Mouse (Mus musculus): ENCODE measurements at regions not wholly inside any gene's neighbourhood (a gene's known extent, or its start where the extent isn't known, plus 50 kb on each side); places are given as distances from the start of the nearest gene placed in this dataset.

GRCm38 (mm10) chr11:32956993-32957392 lies 132.6 kb upstream of the Smim23 start:
- 34% methylated on average over 7 of the region's 7 CpGs for WGBS
- H3K4me2 ChIP-seq (ENCODE audit: low read length), result no peak overlapping the region
- H3K9ac ChIP-seq (replicated peaks; ENCODE audit: low read depth, low read length), result no peak overlapping the region
- H3K36me3 ChIP-seq (ENCODE audit: control insufficient read depth, insufficient read depth), result no peaks in the 10 kb centered on the region
- no peaks in the 10 kb centered on the region for H3K27me3 ChIP-seq (replicated peaks; ENCODE audit: control insufficient read depth, insufficient read depth, low read length)
- H3K4me1 ChIP-seq (replicated peaks; ENCODE audit: control insufficient read depth, insufficient read depth, low read length), result no peaks in the 10 kb centered on the region
- no peaks in the 10 kb centered on the region; the same call in 1 of the 2 replicates for H3K9me3 ChIP-seq (ENCODE audit: control insufficient read depth, low read length)
- H3K27ac ChIP-seq (ENCODE audit: low read length), result no peak overlapping the region
- ATAC-seq, result peak; percentile 89
- no peak overlapping the region for H3K4me3 ChIP-seq (replicated peaks; ENCODE audit: low read length)

- H3K9me3 ChIP-seq (ENCODE audit: control insufficient read depth, low read length), result no peaks in the 10 kb centered on the region
- H3K27ac ChIP-seq (ENCODE audit: low read length), result no peak overlapping the region
- no peaks in the 10 kb centered on the region for H3K4me1 ChIP-seq (replicated peaks; ENCODE audit: control insufficient read depth, insufficient read depth, low read length)
- no peak overlapping the region for H3K9ac ChIP-seq (replicated peaks; ENCODE audit: low read depth, low read length)
- H3K4me2 ChIP-seq (ENCODE audit: low read length), result no peak overlapping the region
- no peaks in the 10 kb centered on the region for H3K36me3 ChIP-seq (ENCODE audit: control insufficient read depth, insufficient read depth)
- ATAC-seq, result no peak
- H3K27me3 ChIP-seq (replicated peaks; ENCODE audit: control insufficient read depth, insufficient read depth, low read length), result no peaks in the 10 kb centered on the region
- H3K4me3 ChIP-seq (replicated peaks; ENCODE audit: low read length), result no peak overlapping the region
These were observed 127.9 kb upstream of the Smim23 start for GRCm38 (mm10) chr11:32952271-32952670.

GRCm38 (mm10) chr11:32948132-32948531 lies 123.7 kb upstream of the Smim23 start:
- no peak for ATAC-seq
- no peaks in the 10 kb centered on the region for H3K36me3 ChIP-seq (ENCODE audit: control insufficient read depth, insufficient read depth)
- H3K4me3 ChIP-seq (replicated peaks; ENCODE audit: low read length), result no peak overlapping the region
- H3K4me2 ChIP-seq (ENCODE audit: low read length), result no peak overlapping the region
- 53% methylated on average over 4 of the region's 4 CpGs for WGBS
- no peaks in the 10 kb centered on the region for H3K9me3 ChIP-seq (ENCODE audit: control insufficient read depth, low read length)
- no peak overlapping the region for H3K27ac ChIP-seq (ENCODE audit: low read length)
- no peaks in the 10 kb centered on the region for H3K27me3 ChIP-seq (replicated peaks; ENCODE audit: control insufficient read depth, insufficient read depth, low read length)
- no peak overlapping the region for H3K9ac ChIP-seq (replicated peaks; ENCODE audit: low read depth, low read length)
- no peaks in the 10 kb centered on the region for H3K4me1 ChIP-seq (replicated peaks; ENCODE audit: control insufficient read depth, insufficient read depth, low read length)

- WGBS, result 78% methylated on average over 3 of the region's 3 CpGs
- Histone ChIP-seq H3K9ac (replicated peaks; ENCODE audit: low read depth, low read length) (no peak overlapping the region), H3K36me3 (ENCODE audit: control insufficient read depth, insufficient read depth) (no peaks in the 10 kb centered on the region), H3K27me3 (replicated peaks; ENCODE audit: control insufficient read depth, insufficient read depth, low read length) (no peaks in the 10 kb centered on the region), H3K4me1 (replicated peaks; ENCODE audit: control insufficient read depth, insufficient read depth, low read length) (peaks cover 10% of the 10 kb centered on the region), H3K4me2 (ENCODE audit: low read length) (no peak overlapping the region), H3K4me3 (replicated peaks; ENCODE audit: low read length) (no peak overlapping the region), H3K9me3 (ENCODE audit: control insufficient read depth, low read length) (no peaks in the 10 kb centered on the region), H3K27ac (ENCODE audit: low read length) (no peak overlapping the region)
- no peak for ATAC-seq
These were observed 122.1 kb upstream of the Smim23 start for GRCm38 (mm10) chr11:32946481-32947001.

- no peaks in the 10 kb centered on the region for H3K27me3 ChIP-seq (replicated peaks; ENCODE audit: control insufficient read depth, insufficient read depth, low read length)
These were observed 120.7 kb upstream of the Smim23 start for GRCm38 (mm10) chr11:32945071-32945470.

GRCm38 (mm10) chr11:32941331-32942009 lies 117.1 kb upstream of the Smim23 start:
- WGBS, result 46% methylated on average over 5 of the region's 5 CpGs
- Histone ChIP-seq H3K4me1 (replicated peaks; ENCODE audit: control insufficient read depth, insufficient read depth, low read length) (peaks cover 12% of the 10 kb centered on the region), H3K9ac (replicated peaks; ENCODE audit: low read depth, low read length) (no peak overlapping the region), H3K9me3 (ENCODE audit: control insufficient read depth, low read length) (no peaks in the 10 kb centered on the region), H3K27ac (ENCODE audit: low read length) (peak overlapping the region; percentile 65), H3K27me3 (replicated peaks; ENCODE audit: control insufficient read depth, insufficient read depth, low read length) (no peaks in the 10 kb centered on the region), H3K36me3 (ENCODE audit: control insufficient read depth, insufficient read depth) (no peaks in the 10 kb centered on the region), H3K4me2 (ENCODE audit: low read length) (no peak overlapping the region), H3K4me3 (replicated peaks; ENCODE audit: low read length) (no peak overlapping the region)
- peak; percentile 91 for ATAC-seq

More at GRCm38 (mm10) chr11:32945071-32945470, 120.7 kb upstream of the Smim23 start:
- H3K27ac ChIP-seq (ENCODE audit: low read length), result no peak overlapping the region
- no peak overlapping the region for H3K4me2 ChIP-seq (ENCODE audit: low read length)
- no peak overlapping the region for H3K4me3 ChIP-seq (replicated peaks; ENCODE audit: low read length)
- peaks cover 12% of the 10 kb centered on the region for H3K4me1 ChIP-seq (replicated peaks; ENCODE audit: control insufficient read depth, insufficient read depth, low read length)
- H3K36me3 ChIP-seq (ENCODE audit: control insufficient read depth, insufficient read depth), result no peaks in the 10 kb centered on the region
- 82% methylated on average over 2 of the region's 2 CpGs for WGBS
- H3K9me3 ChIP-seq (ENCODE audit: control insufficient read depth, low read length), result no peaks in the 10 kb centered on the region
- no peak overlapping the region for H3K9ac ChIP-seq (replicated peaks; ENCODE audit: low read depth, low read length)
- no peak for ATAC-seq

GRCm38 (mm10) chr11:32939102-32939501 lies 114.7 kb upstream of the Smim23 start:
- no peak overlapping the region for H3K27ac ChIP-seq (ENCODE audit: low read length)
- no peak overlapping the region for H3K4me2 ChIP-seq (ENCODE audit: low read length)
- no peak overlapping the region for H3K9ac ChIP-seq (replicated peaks; ENCODE audit: low read depth, low read length)
- peaks cover 12% of the 10 kb centered on the region for H3K4me1 ChIP-seq (replicated peaks; ENCODE audit: control insufficient read depth, insufficient read depth, low read length)
- no peak for ATAC-seq
- no peaks in the 10 kb centered on the region for H3K36me3 ChIP-seq (ENCODE audit: control insufficient read depth, insufficient read depth)
- WGBS, result 81% methylated on average over 1 of the region's 1 CpGs
- H3K9me3 ChIP-seq (ENCODE audit: control insufficient read depth, low read length), result no peaks in the 10 kb centered on the region
- H3K27me3 ChIP-seq (replicated peaks; ENCODE audit: control insufficient read depth, insufficient read depth, low read length), result no peaks in the 10 kb centered on the region
- no peak overlapping the region for H3K4me3 ChIP-seq (replicated peaks; ENCODE audit: low read length)

GRCm38 (mm10) chr11:32937167-32937566 lies 112.8 kb upstream of the Smim23 start:
- no peak overlapping the region for H3K27ac ChIP-seq (ENCODE audit: low read length)
- peaks cover 4% of the 10 kb centered on the region; the same call in 1 of the 2 replicates for H3K9me3 ChIP-seq (ENCODE audit: control insufficient read depth, low read length)
- no peak overlapping the region for H3K4me2 ChIP-seq (ENCODE audit: low read length)
- 48% methylated on average over 1 of the region's 1 CpGs for WGBS
- no peaks in the 10 kb centered on the region for H3K36me3 ChIP-seq (ENCODE audit: control insufficient read depth, insufficient read depth)
- H3K9ac ChIP-seq (replicated peaks; ENCODE audit: low read depth, low read length), result no peak overlapping the region
- H3K4me3 ChIP-seq (replicated peaks; ENCODE audit: low read length), result no peak overlapping the region
- H3K4me1 ChIP-seq (replicated peaks; ENCODE audit: control insufficient read depth, insufficient read depth, low read length), result peaks cover 8% of the 10 kb centered on the region
- no peak for ATAC-seq
- H3K27me3 ChIP-seq (replicated peaks; ENCODE audit: control insufficient read depth, insufficient read depth, low read length), result no peaks in the 10 kb centered on the region

- H3K9me3 ChIP-seq (ENCODE audit: control insufficient read depth, low read length), result peaks cover 4% of the 10 kb centered on the region; the same call in 1 of the 2 replicates
- no peak overlapping the region for H3K4me3 ChIP-seq (replicated peaks; ENCODE audit: low read length)
- no peaks in the 10 kb centered on the region for H3K27me3 ChIP-seq (replicated peaks; ENCODE audit: control insufficient read depth, insufficient read depth, low read length)
- no peak for ATAC-seq
- H3K27ac ChIP-seq (ENCODE audit: low read length), result no peak overlapping the region
- no peak overlapping the region for H3K4me2 ChIP-seq (ENCODE audit: low read length)
- no peak overlapping the region for H3K9ac ChIP-seq (replicated peaks; ENCODE audit: low read depth, low read length)
- WGBS, result 55% methylated on average over 9 of the region's 9 CpGs
- H3K36me3 ChIP-seq (ENCODE audit: control insufficient read depth, insufficient read depth), result no peaks in the 10 kb centered on the region
- no peaks in the 10 kb centered on the region for H3K4me1 ChIP-seq (replicated peaks; ENCODE audit: control insufficient read depth, insufficient read depth, low read length)
These were observed 107.5 kb upstream of the Smim23 start for GRCm38 (mm10) chr11:32931928-32932327.

Data from forebrain, embryonic 16.5 days (tissue).